Mouse (Mus musculus) thymus, postnatal 36 days (tissue): Measurements from ENCODE around the gene Oxld1.

Experiments used
- DNase-seq, 2 experiments: peaks; one replicate each; pipeline ENCODE4 v3.0.0; 2022; ENCODE audit warnings: mixed read lengths in 2 of 2

The Oxld1 gene

GRCm38 (mm10) chr11:120457772-120458751 is at the start of gene Oxld1, which contains the start of gene Ccdc137:
Gene Oxld1, minus strand, starts transcription at chr11:120458068.
Gene Ccdc137, plus strand, starts transcription at chr11:120458115.
- peak; percentile 72 to 75 for DNase-seq

- no peak for DNase-seq
Observed at GRCm38 (mm10) chr11:120506899-120507298, 49.0 kb upstream of the Oxld1 start.

GRCm38 (mm10) chr11:120505661-120506060 is 47.8 kb upstream of the Oxld1 start:
- no peak for DNase-seq

GRCm38 (mm10) chr11:120501701-120502100 is 43.8 kb upstream of the Oxld1 start:
- DNase-seq: no peak

- DNase-seq: no peak
Observed at GRCm38 (mm10) chr11:120501018-120501417, 43.1 kb upstream of the Oxld1 start.

GRCm38 (mm10) chr11:120500357-120500756 is 42.5 kb upstream of the Oxld1 start:
- DNase-seq: no peak

GRCm38 (mm10) chr11:120499894-120500293 is 42.0 kb upstream of the Oxld1 start:
- DNase-seq: no peak

- no peak for DNase-seq
Observed at GRCm38 (mm10) chr11:120498891-120499290, 41.0 kb upstream of the Oxld1 start.

- no peak for DNase-seq
Observed at GRCm38 (mm10) chr11:120498226-120498625, 40.4 kb upstream of the Oxld1 start.

- no peak for DNase-seq
Observed at GRCm38 (mm10) chr11:120497436-120497835, 39.6 kb upstream of the Oxld1 start.

GRCm38 (mm10) chr11:120493911-120494310 is 36.0 kb upstream of the Oxld1 start:
- DNase-seq: no peak

GRCm38 (mm10) chr11:120493351-120493750 is 35.5 kb upstream of the Oxld1 start:
- DNase-seq: no peak

GRCm38 (mm10) chr11:120492878-120493203 is 35.0 kb upstream of the Oxld1 start:
- no peak for DNase-seq

- DNase-seq: peak; percentile 26 to 53
Observed at GRCm38 (mm10) chr11:120492024-120492877, 34.4 kb upstream of the Oxld1 start.

- peak; percentile 78 to 83 for DNase-seq
Observed at GRCm38 (mm10) chr11:120491317-120492023, 33.6 kb upstream of the Oxld1 start, which contains the start of gene Slc25a10. Gene Slc25a10, plus strand, starts transcription at chr11:120491840.

GRCm38 (mm10) chr11:120490291-120491046 is 32.6 kb upstream of the Oxld1 start:
- no peak for DNase-seq

GRCm38 (mm10) chr11:120489054-120489761 is 31.3 kb upstream of the Oxld1 start:
- peak; percentile 51 to 55 for DNase-seq

GRCm38 (mm10) chr11:120488516-120488915 is 30.6 kb upstream of the Oxld1 start:
- no peak for DNase-seq

- DNase-seq: no peak
Observed at GRCm38 (mm10) chr11:120485251-120485650, 27.4 kb upstream of the Oxld1 start.

GRCm38 (mm10) chr11:120484265-120484981 is 26.6 kb upstream of the Oxld1 start, which contains the start of gene Mrpl12:
Gene Mrpl12, plus strand, starts transcription at chr11:120484613.
- peak; percentile 85 to 87 for DNase-seq
